Mouse (Mus musculus) midbrain, embryonic 13.5 days (tissue): ENCODE measurements around the gene Mosmo. TPM values are rescaled to one million over a fixed set of nuclear protein-coding genes. Genes with fewer than 3 reads are reported as not detected.

Experiments used
- polyA plus RNA-seq: library from polyadenylated mRNA; unstranded; fragments of >200 nt; fragmentation: Nextera tagmentation; extraction: Ambion mirVana; gene quantifications from 2 replicates; pipeline ENCODE4 v1.2.1, GENCODE M21; 2015

The Mosmo gene
- polyA plus RNA-seq, 1 experiment from 2014 or later = 13.9 TPM

Other genes starting within 250 kb of the Mosmo start
- 195 and 203 TPM in 2 replicates for gene Uqcrc2, start 42.4 kb upstream of the Mosmo start, polyA plus RNA-seq
- 0.48 and 0.72 TPM in 2 replicates for gene Pdzd9, start 7.3 kb upstream of the Mosmo start, polyA plus RNA-seq
- 0.40 and 1.2 TPM in 2 replicates for gene Vwa3a, start 61.7 kb downstream of the Mosmo start, polyA plus RNA-seq
- gene Gm5737, start 134.7 kb downstream of the Mosmo start, polyA plus RNA-seq = not detected in 2 replicates
- 23.9 and 26.4 TPM in 2 replicates for gene Eef2k, start 165.2 kb downstream of the Mosmo start, polyA plus RNA-seq
- 24.6 and 27.7 TPM in 2 replicates for gene Polr3e, start 240.1 kb downstream of the Mosmo start, polyA plus RNA-seq